Mouse (Mus musculus): ENCODE results near the gene Psors1c2.

Psors1c2 gene

GRCm38 (mm10) chr17:35544001-35544400 is 11.0 kb downstream of the Psors1c2 start:
- no peak for TF ChIP-seq GATA4 (IDR thresholded peaks at IDR 0.05; ENCODE audit: insufficient replicate concordance, low read length)

GRCm38 (mm10) chr17:35544680-35545079 is 11.7 kb downstream of the Psors1c2 start:
- TF ChIP-seq GATA4 (IDR thresholded peaks at IDR 0.05; ENCODE audit: insufficient replicate concordance, low read length) = no peak

- TF ChIP-seq GATA4 (IDR thresholded peaks at IDR 0.05; ENCODE audit: insufficient replicate concordance, low read length) = no peak
Observed at GRCm38 (mm10) chr17:35547465-35547864, 14.5 kb downstream of the Psors1c2 start.

GRCm38 (mm10) chr17:35548636-35549035 is 15.6 kb downstream of the Psors1c2 start:
- no peak for TF ChIP-seq GATA4 (IDR thresholded peaks at IDR 0.05; ENCODE audit: insufficient replicate concordance, low read length)

DNA sequence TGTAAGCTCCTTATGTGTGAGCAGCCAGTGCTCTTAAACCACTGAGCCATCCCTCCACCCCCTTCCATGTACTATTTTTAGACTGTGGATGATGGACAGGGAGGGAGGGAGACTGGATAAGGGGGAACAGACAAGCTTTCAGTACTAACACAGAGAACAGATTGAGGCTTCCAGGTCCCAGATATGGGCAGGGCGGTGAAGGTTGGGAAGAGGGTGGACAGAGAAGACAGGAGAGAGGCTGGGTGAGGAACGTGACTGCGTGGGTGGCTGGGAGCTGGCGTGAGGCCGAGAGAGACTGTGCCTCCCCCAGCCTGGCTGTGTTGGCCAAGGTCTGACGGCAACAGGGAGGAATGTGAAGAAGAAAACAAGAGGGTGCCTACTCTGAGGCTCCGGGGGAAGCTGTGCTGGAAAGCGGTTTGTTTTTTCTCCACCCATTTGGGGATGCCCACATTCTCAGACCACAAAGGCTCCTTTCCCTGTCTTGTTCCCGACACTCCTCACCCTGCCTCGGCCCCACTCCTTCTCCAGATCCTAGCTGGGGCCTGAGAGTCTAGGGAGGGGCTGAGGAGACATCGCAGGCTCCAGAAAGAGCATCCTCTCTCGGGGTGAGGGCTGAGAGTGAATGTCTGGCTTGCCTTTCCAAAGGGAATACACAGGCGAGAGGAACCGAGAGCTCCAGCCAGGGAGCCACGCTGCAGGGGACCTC is 16.6 kb downstream of the Psors1c2 start:
- no peak for TF ChIP-seq GATA4 (IDR thresholded peaks at IDR 0.05; ENCODE audit: insufficient replicate concordance, low read length)

- TF ChIP-seq GATA4 (IDR thresholded peaks at IDR 0.05; ENCODE audit: insufficient replicate concordance, low read length) = no peak
Observed at GRCm38 (mm10) chr17:35550143-35550494, 17.1 kb downstream of the Psors1c2 start.

GRCm38 (mm10) chr17:35550871-35551270 is 17.9 kb downstream of the Psors1c2 start:
- no peak for TF ChIP-seq GATA4 (IDR thresholded peaks at IDR 0.05; ENCODE audit: insufficient replicate concordance, low read length)

DNA sequence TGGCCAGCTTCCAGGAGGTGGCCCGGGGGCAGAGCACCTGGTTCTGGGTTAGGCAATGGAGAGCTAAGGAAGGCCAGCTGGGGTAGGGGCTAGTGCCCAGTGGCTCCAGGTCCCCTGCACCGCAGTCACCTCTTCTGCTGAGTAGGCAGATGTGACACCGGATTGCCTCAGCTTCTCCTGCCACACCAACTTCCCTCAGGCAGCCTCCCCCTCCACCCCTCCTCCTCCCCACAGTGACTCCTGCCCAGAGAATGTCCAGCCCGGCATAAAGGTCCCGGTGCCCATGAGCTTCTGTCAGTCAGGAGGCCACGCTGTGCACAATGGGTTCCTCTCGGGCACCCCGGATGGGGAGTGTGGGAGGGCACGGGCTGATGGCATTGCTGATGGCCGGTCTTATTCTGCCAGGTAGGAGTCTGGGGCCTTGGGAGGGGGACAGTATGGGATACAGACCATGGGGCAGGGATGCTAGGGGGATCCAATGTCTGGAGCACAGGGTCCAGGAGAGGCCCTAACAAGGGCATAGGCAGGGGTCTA is 18.9 kb downstream of the Psors1c2 start, which contains the start of gene Cdsn:
Gene Cdsn (plus strand): TSS at position 248 of the 534 bp plus-strand sequence.
- TF ChIP-seq GATA4 (IDR thresholded peaks at IDR 0.05; ENCODE audit: insufficient replicate concordance, low read length) = no peak

DNA sequence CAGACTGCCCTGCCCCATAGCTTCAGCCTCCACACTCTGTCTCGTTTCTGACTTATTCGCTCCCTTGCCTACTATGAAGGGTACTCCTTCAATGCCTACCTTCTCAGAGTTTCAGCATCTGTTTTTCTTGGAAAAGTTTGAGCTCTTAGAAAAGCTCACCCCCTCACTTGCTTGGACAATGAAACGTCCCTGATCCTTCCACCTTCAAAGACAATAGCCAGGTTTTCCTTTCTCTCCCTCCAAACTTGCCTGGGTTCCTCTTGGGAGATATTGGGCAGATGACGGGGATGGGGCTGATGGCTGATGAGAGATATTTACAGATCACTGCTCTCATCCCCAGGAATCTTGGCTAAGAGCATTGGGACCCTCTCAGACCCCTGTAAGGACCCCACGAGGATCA is 21.3 kb downstream of the Psors1c2 start:
- TF ChIP-seq GATA4 (IDR thresholded peaks at IDR 0.05; ENCODE audit: insufficient replicate concordance, low read length) = no peak

DNA sequence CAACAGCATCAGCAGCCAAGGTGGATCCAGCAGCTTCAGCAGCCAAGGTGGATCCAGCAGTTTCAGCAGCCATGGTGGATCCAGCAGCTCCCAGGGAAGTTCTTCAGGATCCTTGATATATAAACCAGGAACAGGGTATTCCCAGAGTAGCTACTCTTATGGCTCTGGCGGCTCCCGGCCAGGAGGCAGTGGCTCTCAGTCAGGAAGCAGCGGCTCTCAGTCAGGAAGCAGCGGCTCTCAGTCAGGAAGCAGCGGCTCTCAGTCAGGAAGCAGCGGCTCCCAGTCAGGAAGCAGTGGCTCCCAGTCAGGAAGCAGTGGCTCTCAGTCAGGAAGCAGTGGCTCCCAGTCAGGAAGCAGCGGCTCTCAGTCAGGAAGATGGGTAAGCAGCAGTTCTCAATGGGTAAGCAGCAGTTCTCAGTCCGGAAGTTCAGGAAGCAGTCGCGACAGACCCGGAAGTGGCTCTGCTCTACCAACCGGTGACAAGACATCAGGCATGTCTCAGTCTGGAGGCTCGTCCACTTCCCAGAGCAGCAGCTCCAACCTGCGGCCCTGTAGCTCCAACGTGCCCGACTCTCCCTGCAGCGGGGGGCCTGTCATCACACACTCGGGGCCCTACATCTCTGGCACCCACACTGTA is 21.9 kb downstream of the Psors1c2 start:
- no peak for TF ChIP-seq GATA4 (IDR thresholded peaks at IDR 0.05; ENCODE audit: insufficient replicate concordance, low read length)

- no peak for TF ChIP-seq GATA4 (IDR thresholded peaks at IDR 0.05; ENCODE audit: insufficient replicate concordance, low read length)
Observed at GRCm38 (mm10) chr17:35556186-35556765, 23.3 kb downstream of the Psors1c2 start.

- no peak for TF ChIP-seq GATA4 (IDR thresholded peaks at IDR 0.05; ENCODE audit: insufficient replicate concordance, low read length)
Observed at GRCm38 (mm10) chr17:35556812-35557211, 23.8 kb downstream of the Psors1c2 start.

DNA sequence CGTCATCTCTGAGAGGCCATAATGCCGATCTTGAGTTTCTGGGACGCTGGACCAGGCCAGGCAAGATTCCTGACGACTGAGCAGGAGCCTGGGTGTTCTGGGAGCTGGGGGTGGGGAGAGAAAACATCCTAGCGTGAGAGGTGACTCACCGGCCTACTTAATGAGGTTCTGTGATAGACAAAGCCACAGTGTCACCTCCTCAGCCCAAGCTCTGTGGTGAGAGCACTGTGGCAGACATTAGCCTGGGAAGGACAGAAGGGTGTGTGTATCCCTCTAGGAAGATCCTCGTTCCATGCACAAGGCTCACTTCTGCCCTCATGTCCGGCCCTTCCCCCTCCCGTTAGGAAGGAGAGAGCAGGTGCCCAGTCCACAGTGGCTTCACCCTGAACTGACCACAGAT is 24.4 kb downstream of the Psors1c2 start:
- no peak for TF ChIP-seq GATA4 (IDR thresholded peaks at IDR 0.05; ENCODE audit: insufficient replicate concordance, low read length)

GRCm38 (mm10) chr17:35558216-35558615 is 25.2 kb downstream of the Psors1c2 start:
- no peak for TF ChIP-seq GATA4 (IDR thresholded peaks at IDR 0.05; ENCODE audit: insufficient replicate concordance, low read length)

DNA sequence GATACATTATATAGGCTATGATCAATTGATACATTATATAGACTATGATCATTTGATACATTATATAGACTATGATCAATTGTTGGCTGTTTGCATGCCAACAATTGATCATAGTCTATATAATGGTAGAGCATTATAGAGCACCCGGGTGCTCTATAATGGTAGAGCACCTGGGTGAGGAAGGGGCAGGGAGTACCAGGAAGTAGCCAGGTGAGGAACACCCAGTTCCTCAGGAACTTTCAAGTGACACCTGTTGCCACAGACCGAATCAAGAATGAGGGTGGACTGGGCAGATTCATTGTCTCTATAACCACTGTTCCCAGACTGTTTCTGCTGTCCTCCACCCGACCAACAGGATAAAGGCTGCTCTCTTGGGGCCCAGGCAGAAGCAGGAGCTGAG is 34.1 kb downstream of the Psors1c2 start, which contains the start of gene 2300002M23Rik:
Gene 2300002M23Rik (plus strand): TSS at position 301 of the 400 bp plus-strand sequence.
- no peak for TF ChIP-seq GATA4 (IDR thresholded peaks at IDR 0.05; ENCODE audit: insufficient replicate concordance, low read length)

DNA sequence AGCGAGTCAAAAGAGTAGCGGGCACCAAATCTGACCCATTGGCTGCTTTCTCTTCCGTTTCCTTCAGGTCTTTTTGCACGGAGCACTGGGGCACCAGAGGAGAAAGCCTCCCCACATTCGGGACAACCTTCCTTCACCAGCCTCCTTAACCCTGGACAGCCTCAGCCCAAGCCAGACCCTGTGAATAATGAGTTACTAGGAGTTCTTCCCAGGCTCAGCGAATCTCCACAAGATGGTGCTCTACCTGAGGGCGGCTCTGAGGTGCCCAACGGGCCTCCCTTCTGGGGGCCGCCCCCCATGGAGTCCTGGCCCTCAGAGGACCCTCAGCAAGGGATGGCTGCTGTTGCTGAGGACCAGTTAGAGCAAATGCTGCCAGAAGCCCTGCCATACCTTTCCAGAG is 34.8 kb downstream of the Psors1c2 start:
- TF ChIP-seq GATA4 (IDR thresholded peaks at IDR 0.05; ENCODE audit: insufficient replicate concordance, low read length) = no peak

Data from liver, adult (tissue).